Mouse (Mus musculus): ENCODE results near the gene Plekhb2. TPM values are rescaled to one million over a fixed set of nuclear protein-coding genes. Genes with fewer than 3 reads are reported as not detected.

Gene Plekhb2
- polyA plus RNA-seq (2017; shearing (Covaris generic)) = 172 TPM

GRCm38 (mm10) chr1:34849745-34850342 is at the start of gene Plekhb2:
TSS of gene Plekhb2 (plus strand) at chr1:34849976.

GRCm38 (mm10) chr1:34842887-34843618 is 6.7 kb upstream of the Plekhb2 start, which contains the start of gene Fam168b:
TSS of gene Fam168b (minus strand) at chr1:34843065.

Other genes with a start within 250 kb of the Plekhb2 start
- 15.1 TPM for gene Fam168b, start 6.9 kb upstream of the Plekhb2 start, polyA plus RNA-seq (2017; shearing (Covaris generic))

All from activated CD4-positive, CD25-positive, alpha-beta regulatory T cell, adult 9 weeks (primary cell).